Mouse (Mus musculus): ENCODE results near the gene Trp53tg5. TPM values are rescaled to one million over a fixed set of nuclear protein-coding genes. Genes with fewer than 3 reads are reported as not detected.

The Trp53tg5 gene
- total RNA-seq, 2 experiments from 2014 or later: not detected

DNA sequence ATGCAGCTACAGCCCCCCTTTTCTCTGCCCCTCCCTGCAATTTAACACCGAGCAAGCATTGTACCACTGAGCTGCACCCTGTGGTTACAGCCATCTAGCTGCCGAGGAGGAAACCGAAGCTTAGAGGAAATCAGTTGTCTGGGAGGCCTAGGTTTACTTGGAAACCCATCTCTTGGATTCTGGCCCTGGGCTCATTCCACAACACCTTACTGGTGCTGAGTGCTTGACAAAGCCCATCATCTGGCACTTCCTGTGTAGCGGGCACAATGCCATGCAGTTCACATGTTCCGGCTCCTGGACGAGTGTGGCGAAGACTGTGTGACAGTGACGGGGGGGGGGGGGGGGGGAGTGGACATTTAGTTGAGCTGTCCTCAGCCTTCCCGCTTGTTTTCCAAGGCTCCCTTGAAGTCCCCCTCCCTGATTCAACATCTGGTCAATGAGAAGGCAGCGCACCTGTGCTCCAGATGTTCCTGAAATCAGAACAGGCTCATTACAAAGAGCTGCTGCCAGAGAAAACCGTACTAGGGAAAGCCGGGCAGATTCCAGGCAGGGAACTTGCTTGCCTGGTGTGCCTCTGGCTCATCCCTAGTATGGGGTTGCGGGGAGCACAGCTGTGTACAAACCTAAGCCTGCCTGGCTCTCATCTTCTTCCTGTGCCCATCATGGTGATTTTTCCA lies 21.4 kb downstream of the Trp53tg5 start:
- no peak for DNase-seq (ENCODE audit: low spot score)

DNA sequence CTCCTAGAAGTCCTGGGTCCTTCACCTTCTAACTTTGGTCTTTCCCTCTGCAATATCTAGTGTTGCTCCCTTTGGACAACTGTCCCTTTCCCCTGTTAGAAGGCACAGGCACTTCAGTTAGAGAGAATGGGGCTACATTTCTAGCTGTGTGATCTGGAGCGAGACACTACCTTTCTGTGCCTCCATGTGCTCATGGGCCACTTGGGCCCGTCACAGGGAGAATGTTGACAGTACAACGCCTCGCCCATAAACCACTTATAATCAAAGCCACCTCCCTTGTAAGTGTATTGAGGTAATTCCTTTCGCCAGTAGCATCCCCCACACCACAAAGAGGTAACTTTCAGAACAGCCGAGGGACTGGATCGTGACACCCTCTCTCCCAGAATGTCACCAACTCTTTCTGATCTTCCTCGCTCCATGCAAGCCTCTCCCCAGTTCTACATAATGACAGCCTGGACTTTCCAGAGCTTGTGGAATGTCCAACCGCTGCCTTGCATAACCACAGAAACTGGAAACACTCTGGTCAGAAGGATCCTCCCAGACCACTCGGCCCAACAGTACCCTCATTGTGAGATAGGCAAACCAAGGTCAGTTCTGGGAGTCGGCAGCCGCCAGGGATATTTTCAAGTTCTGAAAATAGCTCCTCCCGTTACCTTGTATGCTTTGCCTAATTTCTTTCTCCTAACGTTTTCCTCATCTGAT lies 24.0 kb downstream of the Trp53tg5 start:
- DNase-seq (ENCODE audit: low spot score): no peak

DNA sequence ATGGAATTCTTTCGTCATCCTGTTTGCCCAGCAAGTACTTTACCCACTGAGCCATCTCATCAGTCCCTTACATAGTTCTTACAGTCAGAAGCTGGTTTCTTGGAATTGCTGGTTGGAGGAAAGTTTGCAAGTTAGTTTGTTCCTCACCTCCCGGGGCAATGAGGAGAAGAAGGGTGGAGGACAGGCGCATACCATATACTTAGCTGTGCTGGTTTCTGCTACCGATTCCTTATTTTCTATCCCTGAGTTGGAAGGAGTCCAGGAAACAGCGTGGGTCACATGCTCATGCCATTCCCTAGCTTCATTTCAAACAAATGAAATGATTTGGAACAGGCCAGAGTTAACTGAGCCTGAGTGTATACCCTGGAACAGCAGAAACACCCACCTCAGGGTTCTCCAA lies 24.6 kb downstream of the Trp53tg5 start:
- no peak for DNase-seq (ENCODE audit: low spot score)

DNA sequence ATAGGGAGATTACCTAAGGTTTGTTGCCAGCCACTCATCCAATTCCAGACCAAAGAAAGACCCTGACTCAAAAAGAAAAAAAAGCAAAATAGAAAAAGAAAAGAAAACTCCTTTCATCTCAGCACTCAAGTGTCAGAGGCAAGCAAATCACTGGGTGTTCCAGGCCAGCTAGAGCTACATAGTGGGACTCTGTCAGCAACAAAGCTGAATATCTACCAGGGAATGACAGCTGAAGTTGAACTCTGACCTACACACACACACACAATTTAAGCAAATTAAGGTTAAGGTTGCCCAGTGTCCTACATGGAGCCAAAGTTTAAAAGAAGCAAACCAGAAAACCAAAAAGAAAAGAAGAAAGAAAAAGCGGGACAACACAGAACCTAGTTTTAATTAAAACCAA lies 25.4 kb downstream of the Trp53tg5 start:
- no peak for DNase-seq (ENCODE audit: low spot score)

DNA sequence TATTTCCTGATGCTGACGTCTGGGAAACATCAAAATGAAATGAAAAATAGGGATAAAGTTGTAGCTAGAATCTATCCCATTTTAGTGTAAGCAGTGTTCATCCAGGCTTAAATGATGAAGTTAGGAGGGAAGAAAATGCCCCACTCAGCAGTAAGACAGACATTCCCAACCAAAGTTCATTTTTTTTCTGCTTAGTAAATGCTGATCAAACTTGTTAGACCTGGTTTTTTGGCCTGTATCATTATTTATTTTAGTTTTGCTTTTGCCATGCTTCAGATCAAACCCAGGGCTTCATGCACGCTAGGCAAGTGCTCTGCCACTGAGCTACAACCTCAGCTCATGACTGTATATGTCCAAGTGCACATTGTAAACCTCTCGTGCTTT lies 27.4 kb downstream of the Trp53tg5 start:
- no peak for DNase-seq (ENCODE audit: low spot score)

DNA sequence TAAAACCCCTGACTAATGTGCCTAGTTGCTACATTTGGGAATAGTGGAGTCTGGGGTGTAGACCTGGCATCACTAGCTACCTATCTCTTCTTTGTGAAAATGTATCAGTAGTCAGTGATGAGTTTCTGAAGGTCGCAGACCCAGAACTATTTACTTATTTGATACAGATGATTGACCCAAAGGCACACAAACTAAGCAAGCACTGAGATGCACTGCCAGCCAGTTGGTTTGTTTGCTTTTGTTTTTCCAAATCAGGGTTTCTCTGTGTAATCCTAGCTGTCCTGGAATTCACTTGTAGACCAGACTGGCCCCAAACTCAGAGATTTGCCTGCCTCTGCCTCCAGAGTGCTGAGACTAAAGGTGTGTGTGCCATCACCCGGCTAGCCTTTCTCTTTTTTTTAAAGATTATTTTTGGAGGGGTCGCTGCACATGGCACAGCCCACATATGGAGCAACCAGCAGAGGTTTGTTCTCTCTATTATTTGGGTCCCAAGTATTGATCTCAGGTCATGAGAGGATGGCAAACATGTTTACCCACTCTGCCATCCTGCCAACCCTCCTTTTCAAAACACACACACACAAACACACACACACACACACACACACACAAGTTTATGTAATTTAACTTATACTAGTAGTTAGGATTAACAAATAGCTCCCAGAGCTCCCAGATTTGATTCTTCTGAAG lies 28.0 kb downstream of the Trp53tg5 start:
- DNase-seq (ENCODE audit: low spot score): no peak

DNA sequence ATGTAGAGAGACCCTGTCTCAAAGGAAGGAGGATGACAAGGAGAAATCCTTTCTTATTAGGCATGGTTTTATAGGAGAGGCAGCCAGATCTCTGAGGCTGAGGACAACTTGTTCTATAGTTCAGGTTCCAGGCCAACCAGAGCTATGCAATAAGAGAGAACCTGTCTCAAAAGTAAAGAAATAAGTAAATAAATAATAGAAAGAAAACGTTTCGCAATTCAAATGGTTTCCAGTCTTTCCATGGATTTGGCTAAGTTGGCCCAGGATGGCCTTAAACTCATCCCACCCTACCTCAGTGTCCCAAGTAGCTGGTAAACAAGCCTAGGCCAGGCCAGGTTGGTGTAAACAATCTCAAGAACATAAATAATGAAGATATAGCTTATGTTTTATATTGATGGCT lies 28.8 kb downstream of the Trp53tg5 start:
- no peak for DNase-seq (ENCODE audit: low spot score)

DNA sequence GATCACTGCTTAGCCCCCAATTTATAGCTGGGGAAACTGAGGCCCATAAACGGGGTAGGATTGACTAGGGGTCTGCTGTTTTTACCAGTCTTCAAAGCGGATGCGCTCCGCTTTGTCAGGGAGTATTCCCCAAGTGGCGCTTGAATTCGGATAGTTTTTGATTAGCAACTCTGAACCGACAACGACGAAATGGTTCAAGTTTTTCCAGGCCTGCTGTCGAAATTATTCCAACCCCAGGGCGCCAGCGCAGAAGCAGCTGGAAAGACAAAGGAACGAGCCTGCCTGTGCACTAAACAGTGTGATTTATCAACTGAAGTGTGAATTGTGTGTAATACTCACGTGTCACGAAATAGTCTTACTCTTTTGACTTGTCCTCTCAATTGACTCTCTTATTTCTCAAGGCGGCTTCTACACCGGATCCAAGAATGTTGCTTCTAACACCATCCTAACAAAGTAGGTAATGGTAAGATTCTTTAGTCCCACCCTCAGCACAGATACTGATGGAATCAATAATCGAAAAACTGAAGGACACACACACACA lies 30.0 kb downstream of the Trp53tg5 start, which contains the start of gene Sdc4:
Sdc4 (minus strand) TSS at position 428 of the 541 bp plus-strand sequence.
- peak; percentile 48 for DNase-seq (ENCODE audit: low spot score)

DNA sequence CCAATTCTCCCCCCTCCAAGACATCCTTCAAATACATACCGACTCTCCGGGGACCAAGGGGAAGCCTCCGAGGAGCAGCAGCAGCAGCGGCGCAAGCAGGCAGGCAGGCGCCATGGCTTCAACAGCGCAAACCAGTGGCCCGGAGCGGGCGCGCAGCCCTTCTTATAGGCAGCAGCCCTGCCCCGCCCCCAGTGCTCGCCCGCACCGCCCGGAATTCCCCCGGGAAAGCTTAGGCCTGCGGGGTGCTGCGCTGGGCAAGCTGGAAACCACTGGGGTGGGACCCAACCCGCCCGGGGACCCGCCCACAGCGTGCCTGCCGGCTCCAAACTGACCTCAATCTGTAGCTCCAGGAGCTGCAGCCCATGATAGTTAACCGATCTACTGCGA lies 30.5 kb downstream of the Trp53tg5 start:
- peak; percentile 87 for DNase-seq (ENCODE audit: low spot score)

DNA sequence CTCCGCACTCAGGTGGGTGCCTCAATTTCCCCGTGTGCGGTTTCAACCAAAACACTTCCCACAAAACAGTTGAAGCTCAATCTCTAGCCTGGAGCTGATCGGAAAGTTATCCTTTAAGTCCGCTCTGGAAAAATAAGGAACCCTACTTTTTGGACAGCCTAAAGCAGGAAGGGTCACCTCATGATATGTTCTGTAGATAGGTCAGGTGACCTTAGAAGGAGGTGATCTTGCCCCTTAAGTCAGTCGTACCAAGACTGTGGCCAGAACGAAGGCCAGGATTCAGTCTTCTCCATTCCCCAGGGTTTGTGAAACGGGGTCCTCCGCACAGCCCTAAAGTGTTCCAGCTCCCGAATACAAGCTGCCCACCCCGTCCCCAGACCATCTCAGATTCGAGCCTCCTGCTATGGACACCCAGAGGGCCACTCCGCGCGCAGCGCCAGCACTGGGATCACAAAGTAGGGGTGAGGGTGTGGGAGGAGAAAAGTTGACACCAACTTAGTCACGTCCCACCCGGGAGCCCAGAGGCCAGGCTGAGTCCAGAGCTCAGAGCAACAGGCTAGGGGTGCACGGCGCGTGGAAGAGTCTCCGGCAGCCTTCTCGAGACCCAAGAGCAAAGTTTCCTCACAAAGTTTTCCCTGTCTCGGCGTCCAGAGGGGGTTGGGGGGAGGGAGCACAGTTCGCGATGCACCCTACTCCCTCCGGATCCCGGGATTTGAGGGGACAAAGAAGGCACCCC lies 31.0 kb downstream of the Trp53tg5 start:
- peak; percentile 69 for DNase-seq (ENCODE audit: low spot score)

DNA sequence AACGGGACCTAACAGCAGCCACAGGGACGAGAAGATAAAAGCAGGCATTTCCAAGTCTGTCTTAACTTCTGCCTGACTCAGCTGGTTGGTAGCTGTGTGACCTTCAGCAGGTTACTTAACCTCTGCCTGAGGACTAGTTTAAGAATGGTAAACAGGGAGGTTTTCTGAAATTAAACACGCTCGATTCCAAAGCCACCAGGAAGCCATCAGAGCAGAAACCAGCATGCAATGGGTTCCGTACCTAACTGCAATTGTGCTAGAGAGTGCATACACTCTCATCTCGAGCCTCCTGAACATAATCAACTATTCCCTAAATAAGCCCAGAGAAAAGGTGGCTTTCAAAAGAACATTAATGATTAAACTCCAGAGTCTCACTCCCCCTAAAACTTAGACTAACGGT lies 31.8 kb downstream of the Trp53tg5 start:
- no peak for DNase-seq (ENCODE audit: low spot score)

DNA sequence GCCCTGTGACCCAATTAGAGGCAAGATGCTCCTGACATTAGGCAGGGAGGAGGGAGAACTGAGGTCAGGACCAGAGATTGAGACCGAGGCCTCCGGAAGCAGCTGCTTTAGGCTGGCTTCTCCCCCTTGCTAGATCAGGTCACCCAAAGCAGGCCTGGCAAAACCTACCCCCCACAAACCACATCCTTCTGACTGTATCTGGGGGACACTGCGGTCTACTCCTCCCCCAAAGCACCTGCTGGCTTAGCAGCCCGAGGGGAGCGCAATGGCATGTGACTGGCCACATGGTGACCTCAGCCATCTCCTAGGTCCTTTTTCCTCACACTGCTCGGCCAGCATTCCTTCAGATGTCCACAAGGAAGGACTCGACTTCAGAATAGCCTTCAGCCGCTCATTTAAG lies 32.4 kb downstream of the Trp53tg5 start:
- peak; percentile 45 for DNase-seq (ENCODE audit: low spot score)

DNA sequence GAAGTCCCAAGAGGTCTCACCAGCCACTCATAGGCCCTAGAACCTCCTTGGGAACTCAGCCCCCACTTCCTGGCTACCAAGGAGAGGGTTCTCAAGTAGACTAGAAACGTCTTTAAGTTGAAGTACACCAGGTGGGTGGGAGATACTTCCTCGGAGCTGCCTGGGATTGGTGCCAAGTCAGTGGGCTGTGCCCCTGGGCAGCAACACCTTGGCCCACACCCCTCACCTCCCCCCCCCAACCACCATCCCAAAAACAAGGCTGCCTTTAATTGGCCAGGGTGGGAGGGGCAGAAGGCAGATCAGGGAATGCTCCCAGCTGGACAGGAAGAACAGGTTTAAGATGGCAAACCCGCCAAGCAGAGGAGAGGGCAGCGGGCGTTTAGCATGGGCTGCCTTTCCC lies 33.2 kb downstream of the Trp53tg5 start:
- DNase-seq (ENCODE audit: low spot score): no peak

DNA sequence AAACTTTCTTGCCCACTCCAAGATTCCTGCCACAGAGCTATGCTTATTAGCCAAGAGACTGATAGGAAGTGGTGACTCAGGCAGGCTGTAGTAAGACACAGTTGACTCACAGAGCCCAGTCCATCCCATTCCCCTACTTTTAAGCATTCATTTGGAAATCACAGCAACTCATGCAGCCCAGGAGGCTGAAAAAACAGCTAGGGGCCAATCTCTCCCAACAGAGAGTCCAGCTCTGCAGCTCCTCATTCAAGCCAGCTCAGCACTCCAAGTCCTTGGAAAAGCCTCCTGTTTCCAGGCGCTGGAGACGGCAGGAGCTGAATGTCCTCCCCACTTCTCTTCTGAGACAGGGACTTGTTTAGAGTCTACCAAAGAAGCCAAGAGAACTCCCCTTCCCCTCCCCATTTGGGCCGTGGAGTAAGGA lies 34.5 kb downstream of the Trp53tg5 start:
- peak; percentile 63 for DNase-seq (ENCODE audit: low spot score)

DNA sequence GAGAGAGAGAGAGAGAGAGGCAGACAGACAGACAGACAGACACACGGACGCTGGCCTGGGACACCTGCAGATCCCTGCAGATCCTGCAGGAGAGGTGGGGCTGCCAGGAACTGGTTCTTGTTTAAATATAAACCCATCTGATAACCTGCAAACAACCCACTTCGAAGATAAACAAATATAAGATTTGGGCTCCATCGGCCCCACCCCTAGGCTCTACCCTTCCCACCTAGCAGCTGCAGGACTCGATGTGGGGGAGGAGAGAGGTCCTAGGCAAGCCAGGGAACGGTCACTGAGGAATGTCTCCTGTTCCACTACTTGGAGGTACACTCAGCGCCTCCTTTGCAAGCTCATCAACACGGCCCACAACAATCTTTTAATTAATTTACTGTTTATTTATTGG lies 35.3 kb downstream of the Trp53tg5 start:
- DNase-seq (ENCODE audit: low spot score): no peak

DNA sequence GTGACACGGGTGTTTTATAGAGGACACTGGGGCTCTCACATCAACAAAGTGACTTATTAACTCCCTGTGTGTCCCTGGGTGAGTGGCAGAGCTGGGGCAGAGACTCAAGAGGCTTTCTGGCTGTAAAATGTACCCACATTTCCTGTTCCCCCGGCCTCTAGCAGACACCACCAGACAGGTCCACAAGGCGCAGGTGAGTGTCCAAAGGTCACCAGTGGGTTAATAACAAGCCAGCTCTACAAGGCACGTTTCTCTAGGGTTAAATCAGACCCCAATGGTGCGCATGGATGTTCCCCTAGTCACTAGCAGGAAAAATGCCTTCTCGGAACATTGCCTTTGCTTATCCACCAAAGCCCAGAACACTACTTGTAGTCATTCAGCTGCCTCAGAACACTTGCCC lies 35.8 kb downstream of the Trp53tg5 start:
- DNase-seq (ENCODE audit: low spot score): no peak

DNA sequence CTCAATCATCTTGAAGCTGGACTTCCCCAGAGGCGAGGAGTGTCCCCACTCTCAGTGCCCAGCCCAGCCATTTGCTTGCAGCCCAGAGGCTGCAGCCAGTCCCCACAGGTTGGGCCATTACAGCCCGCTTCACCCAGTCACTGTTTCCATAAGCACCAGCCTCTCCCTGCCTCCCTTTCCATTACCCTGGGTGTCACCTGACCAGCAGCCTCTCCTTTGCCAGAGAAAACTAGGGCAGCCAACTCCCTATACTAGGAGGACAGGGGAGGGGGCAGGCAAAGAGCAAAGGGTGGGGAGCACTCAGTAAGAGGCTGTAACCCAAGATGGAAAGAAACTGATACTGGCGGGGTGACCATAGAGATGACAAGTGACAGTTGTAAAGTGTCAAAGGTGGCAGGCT lies 36.6 kb downstream of the Trp53tg5 start:
- DNase-seq (ENCODE audit: low spot score): peak; percentile 85

DNA sequence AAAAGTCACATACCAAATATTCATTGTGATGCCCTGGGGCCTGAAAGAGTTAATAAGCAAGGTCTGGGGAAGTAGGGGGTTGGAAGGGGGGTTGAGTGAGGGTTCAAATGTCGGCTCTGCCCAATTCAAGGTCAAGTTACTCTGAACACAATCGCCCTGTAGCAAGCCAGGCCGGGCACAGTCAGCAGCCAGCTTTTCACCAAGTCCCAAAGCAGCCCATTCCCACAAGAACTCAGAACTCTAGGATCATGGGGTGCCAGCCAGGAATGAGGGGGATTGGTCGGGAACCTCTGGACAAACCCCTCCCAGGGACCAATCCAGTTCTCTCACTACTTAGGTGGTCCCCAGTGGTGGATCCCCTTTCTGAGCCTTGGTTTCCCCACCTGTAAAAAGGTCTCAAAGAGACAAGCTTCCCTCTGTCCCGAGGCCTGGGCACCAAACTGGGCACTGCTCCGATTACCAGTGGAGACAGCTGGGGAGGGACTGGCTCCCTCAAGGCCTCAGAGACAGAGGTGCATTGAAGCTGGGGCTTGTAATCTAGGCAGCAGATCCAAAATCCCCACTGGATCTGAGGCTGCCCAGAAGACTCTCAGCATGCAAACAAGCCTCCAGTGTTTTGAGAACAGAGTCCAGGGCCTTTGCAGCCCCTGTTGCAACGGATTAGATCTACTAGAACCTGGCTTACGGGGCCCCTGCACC lies 37.2 kb downstream of the Trp53tg5 start:
- DNase-seq (ENCODE audit: low spot score): no peak

DNA sequence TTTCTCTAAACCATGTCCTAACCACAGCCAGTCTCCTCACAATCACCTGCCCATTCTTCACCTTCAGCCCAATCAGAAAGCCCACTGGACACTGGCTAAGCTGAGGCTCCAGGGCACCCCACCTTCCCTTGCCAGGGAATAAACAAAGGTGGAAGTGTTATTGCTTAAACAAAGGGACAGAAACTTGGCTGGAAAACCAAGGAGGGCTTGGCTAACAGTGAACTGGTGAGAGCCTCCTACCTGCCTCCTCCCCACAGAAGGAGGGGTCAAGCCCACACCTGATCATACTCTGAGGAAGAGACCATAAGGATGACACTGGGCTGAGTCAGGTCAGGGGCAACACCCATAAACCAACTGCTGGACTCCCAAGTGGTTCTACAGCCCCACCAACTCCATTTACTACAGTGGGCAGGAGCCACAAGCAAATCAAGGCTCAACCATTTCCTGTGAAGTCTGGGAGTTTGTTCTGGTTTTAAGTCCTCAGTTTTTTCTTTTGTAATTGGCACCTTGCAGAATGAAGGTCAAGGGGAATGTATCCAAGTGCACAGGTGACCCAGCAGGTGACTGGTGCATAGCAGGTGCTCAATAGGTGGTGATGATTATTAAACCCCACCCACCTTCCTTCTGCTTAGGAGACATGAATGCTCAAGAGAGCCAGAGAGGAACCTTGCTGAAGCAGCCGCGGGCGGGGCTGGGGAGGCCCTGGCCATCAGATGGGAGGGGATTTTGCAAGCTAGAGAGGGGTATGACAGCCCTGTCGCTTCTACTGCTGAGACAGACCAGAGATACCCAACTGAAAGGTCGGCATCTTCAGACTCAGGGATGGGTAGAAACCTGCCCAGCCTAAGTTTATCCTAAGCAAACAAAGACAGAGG lies 38.1 kb downstream of the Trp53tg5 start:
- DNase-seq (ENCODE audit: low spot score): no peak

DNA sequence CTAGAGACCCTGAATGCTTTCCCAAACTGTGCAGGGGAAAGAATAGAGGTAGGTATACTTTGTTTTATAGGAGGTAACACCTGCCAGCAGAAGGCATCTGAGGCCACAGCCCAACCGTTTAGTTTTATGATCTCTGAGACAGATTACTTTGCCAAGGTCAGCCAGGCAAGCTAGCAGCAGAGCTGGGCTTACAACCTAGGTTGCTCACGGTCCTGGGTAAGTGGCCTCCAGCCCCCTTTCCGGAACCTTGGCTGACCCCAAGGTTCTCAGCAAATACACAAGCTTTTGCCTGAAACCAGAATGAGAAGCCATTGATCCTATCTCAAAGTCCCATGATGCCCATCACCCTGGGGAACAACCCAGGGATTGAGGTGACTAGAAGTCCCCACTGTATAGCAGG lies 38.8 kb downstream of the Trp53tg5 start:
- no peak for DNase-seq (ENCODE audit: low spot score)
